Mouse (Mus musculus) layer of hippocampus, postnatal 25 days (tissue): Measurements from ENCODE around the gene Pex7. TPM values are rescaled to one million over a fixed set of nuclear protein-coding genes. Genes with fewer than 3 reads are reported as not detected.
"Not testable (repeated sequence)": the region's sequence is repeated elsewhere in the genome, so short reads cannot be mapped to it uniquely, and the experiment has no call there.

ENCODE experiments used
- DNase-seq, 2 experiments: peaks; one replicate each; pipeline ENCODE4 v3.0.0; 2022; ENCODE audit warnings: mixed read lengths in 2 of 2, low spot score in 1 of 2; ENCODE audit errors: extremely low spot score in 1 of 2
- total RNA-seq, 2 experiments: library from RNA; stranded (reverse); gene quantifications; 2 replicates each; pipeline ENCODE4 v1.2.3; 2021

Pex7 gene
- total RNA-seq, 2 experiments from 2014 or later: 21.9 to 23.2 TPM

DNA sequence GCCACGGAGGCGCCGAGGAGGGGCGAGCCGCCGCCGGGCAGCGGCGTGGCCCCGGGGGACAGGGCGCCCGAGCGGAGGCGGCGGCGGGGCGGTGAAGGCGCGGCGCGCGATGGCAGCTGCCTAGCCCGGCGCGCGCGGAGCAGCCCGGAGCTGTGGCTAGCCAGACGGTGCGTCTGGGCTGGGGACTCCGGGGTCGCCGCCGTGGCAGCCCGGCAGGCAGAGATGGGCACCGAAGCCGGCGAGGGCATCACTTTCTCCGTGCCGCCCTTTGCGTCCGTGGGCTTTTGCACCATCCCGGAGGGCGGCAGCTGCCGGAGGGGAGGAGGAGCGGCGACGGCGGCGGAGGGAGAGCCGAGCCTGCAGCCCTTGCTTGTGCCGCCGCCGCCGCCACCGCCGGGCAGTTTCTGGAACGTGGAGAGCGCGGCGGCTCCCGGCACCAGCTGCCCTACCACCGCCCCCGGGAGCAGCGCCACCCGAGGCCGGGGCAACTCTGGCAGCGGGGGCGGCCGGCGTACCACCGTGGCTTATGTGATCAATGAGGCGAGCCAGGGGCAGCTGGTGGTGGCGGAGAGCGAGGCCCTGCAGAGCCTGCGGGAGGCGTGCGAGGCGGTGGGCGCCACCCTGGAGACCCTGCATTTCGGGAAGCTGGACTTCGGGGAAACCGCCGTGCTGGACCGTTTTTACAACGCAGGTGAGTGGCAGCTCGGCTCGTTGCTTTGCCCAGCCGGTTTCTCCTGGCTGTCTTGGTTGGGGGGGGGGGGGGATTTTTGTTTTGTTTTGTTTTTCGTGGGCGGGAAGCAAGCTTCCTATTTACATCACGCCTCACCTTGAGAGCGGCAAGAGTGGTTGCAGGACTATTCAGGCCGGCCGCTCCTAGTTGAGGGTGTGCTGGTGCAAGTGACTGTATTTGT is 27.1 kb upstream of the Pex7 start, which contains the start of gene Map3k5:
Gene Map3k5, plus strand, starts transcription at position 89 of the 911 bp plus-strand sequence.
- peak; percentile 21 to 44 for DNase-seq

DNA sequence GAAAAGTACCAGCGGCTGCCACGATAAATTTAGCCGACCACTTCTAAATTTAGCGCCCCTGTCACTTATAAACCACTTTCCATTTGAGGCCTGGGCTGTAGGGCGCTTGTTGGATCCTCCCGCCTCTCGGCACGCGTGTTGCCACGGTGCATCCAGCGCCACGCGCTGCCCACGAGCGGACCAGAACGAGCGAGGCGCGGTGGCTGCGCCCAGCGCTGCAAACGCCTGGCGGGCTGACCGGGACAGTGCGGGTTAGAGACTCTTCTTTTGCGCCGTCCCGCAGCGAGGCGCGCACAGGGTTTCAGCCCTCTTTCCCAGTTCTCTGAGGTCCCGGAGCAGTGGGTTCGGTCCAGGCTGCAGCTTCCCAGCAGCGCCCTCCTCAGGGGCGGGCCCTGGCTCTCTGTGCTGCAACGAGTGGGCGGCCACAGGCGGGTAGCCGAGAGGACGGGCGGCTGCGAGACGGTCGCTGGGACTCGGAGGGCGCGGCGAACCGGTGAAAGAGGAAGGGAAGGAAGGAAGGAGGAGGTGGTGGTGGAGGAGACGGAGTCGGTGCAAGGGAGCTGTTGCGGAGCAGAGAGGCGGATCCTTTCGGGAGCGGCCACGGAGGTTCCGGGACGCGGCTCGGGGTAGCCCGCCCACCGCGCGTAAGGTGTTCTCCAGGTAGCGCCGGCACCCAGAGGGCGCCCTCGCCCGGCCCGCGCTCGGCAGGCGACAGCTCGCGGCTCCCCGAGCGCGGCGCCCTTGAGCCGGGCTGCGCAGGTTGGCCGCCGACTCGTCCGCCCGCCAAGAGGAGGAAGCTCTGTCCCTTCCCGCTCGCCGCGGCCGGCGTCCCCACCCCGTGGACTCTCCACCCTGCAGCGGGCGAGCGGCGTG is 26.3 kb upstream of the Pex7 start:
- peak; percentile 55 to 66 for DNase-seq

DNA sequence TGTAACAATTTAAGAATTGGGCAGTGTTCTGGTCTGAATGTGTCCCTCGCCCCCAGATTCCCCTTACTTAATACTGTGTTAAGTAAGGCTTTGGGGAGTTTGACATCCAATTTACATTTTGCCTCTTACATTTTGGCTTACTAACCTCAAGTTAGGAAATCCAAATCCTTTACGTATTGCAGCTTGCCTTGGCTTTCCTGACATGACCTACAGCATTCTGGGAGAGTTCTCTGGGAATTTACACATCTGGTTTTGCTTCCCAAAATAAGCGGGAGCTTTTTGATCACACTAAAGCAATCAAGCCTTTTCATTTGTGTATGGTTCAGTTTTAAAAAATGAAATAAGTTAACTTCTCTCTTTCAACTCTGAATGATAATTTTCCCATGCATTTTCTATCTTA is 25.5 kb upstream of the Pex7 start:
- DNase-seq: no peak

DNA sequence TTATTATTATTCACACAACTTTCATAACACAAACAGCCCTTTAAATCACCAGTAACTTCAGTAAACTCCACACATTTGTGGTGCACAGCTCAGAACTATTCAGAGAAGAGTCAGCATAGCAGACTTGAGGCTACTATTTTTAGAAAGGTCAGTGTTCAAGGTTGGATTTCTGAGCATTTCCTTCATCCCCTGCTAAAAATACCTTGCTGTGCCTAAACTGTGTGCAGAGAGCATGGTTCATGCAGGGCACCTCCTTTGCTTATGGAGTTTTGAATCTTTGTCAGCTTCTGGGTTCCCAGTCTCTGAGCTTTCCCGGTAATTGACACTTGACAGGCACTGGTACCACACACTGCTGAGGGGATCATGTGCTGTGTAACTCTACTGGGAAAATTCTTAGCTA is 20.7 kb upstream of the Pex7 start:
- no peak for DNase-seq

DNA sequence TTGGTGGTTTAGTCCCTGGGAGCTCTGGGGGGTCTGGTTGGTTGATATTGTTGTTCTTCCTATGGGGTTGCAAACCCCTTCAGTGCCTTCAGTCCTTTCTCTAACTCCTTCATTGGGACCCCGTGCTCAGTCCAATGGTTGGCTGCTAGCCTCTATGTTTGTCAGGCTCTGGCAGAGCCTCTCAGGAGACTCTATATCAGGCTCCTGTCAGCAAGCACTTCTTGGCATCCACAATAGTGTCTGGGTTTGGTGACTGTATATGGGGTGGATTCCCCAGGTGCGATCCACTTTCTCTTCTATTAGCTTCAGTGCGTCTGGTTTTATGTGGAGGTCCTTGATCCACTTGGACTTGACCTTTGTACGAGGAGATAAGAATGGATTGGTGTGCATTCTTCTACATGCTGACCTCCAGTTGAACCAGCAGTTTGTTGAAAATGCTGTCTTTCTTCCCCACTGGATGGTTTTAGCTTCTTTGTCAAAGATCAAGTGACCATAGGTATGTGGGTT is 19.0 kb upstream of the Pex7 start:
- DNase-seq: not testable (repeated sequence)

DNA sequence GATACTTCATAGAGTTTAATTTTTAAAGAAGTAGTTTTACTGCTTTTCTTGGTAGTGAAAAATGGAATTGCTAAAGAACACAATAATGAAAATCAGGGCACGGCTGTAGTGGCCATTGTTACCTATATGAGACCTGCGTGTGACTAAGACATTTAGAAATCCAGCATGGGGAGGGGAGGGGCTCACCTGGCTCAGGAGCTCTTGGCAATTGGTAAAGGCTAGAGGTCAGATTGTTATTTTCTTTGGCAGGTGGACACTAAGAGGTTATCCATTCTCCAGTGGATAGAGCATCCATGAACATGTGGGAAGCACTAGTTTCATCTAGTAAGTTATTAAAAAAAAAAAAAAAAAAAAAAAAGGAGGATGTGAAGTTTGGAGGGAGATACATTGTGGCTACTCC is 16.8 kb upstream of the Pex7 start:
- no peak for DNase-seq

DNA sequence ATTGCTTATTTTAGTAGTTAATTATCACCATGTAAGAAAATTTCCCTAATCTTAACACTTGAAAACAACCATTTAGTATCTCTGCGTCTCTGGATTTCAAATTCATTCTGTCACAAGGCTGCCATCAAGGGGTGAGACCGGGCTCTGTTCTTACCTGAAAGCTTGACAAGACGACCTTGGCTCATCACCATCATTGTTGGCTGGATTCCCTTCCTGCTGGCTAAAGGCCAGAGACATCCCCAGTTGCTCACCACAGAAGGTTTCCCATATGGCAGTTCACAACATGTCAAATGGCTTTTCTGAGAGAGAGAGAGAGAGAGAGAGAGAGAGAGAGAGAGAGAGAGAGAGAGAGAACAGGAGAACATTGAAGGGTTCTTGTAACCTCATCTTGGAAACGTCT is 14.9 kb upstream of the Pex7 start:
- DNase-seq: no peak

DNA sequence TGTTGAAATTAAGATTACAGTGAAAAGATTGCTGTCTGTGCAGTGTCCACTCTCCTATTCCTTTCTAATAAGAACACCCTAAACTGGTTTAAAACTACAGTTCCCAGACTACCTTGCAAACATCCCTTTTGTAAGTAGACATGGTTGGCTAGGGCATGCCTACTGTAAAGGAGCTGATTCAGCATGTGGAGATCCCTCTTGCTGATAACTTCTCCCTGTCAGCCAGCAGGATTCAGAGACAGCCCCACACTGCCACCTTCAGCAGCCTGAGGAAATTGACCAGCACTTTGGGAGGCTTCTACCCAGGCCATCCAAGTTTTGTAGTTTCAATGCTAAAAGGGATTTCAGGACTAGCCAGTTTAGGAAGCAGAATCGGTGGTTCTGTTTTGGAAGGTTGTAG is 7.8 kb upstream of the Pex7 start:
- peak in 1 of 2 experiments; percentile 46 for DNase-seq

DNA sequence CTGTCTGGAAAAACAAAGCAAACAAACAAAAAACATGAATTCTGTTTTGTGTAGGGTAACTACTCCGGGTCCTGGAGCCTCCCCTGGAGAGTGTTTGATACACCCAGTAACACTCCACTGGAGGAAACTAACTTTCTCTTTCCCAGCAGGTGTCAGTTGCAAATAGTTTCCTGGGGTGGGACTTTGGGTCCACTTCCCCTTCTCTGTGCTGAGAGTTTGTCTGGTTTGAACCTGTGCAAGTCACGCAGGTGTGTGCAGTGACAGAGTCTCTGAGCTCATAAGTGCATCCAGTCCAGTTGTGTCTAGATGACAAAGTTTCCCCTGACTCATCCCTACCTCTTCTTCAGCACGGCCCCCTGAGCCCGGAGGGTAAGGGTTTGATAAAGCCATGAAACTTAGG is 6.3 kb upstream of the Pex7 start:
- DNase-seq: no peak

DNA sequence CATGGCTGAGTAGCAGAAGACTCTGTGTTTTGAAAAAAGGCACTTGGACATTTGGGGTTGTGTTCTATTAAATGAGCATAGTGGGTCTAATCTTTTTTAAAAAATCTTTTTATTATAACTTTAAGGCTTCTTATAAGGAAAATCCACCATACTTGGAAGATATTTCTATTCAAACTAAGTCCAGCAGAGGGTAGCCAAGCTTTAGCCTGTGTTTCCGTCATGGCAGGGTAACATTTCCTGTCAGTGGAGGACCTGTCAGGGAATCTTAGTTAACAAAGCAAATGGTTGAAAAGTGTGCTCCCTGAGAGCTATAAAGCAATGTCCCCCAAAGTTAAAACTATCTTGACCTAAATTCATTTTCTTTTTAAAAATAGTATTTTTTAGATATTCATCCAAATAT is 4.1 kb upstream of the Pex7 start:
- no peak for DNase-seq

DNA sequence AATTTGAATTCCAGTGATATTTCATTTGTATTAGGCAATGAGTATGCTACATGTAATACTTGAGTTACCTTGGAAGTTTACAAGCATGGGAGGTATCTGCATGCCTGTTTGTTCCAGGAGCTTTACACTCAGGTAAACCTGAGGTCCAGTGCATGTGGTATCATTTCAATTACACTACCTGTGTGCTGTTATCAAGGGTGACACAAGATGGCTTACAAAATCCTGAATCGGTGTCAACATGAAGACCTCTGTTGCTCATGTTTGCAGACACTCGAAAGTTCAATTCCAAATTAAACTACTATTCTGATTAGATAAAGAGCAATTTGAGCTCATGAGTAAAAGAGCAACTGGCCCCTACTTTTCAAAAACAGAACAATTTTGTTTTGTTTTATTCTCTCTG is 3.0 kb upstream of the Pex7 start:
- no peak for DNase-seq

DNA sequence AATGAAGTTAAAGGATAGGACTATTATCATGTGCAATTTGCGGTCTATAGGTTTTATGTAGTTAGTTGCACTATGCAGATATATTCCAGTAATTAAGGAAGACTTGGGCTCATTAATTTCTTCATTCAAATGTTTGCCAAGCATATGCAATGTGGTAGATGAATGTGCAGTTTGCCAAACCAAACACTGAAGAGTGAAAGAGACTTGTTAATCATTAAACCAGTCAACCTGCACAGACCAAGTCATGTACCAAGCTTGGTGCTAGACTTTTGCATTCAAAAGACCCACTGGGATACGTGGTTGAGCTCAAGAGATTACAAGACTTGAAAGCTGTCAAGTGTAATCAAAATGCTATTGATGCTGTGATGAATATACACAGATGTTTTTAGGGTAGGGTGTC is 587 bp upstream of the Pex7 start:
- no peak for DNase-seq

DNA sequence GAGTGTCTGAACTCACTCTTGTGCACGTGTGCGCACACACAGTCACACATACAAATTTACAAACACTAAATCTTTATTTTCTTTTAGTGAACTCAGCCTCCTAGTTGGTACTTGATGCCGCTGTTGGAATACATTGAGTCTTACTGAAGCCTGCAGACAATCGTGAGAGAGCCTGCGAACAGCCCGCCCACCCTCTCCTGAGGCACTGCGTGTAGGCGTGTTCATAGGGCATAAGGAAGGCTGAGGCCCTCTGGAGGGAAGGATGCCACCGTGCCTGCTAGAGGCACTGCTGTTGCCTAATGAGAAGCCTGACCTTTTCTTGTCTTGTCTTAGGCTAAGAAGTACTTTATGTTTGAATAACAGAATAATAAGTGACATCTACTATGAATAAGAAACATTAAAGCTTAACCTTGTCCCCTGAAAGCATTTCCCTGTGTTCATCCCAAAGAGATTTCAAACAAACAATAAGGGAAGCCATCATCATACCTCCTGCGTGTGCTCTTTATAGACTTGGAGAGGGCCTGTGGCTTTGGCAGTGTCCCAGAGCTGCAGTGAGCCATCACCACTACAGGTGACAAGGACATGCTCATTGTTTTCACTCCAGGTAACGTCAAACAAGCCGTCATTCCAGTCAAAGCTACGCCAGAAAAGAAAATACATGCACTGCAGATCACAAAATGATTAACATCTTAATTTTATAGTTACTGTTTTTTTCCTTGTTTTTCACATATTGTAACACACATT is 3.2 kb downstream of the Pex7 start:
- DNase-seq: no peak

DNA sequence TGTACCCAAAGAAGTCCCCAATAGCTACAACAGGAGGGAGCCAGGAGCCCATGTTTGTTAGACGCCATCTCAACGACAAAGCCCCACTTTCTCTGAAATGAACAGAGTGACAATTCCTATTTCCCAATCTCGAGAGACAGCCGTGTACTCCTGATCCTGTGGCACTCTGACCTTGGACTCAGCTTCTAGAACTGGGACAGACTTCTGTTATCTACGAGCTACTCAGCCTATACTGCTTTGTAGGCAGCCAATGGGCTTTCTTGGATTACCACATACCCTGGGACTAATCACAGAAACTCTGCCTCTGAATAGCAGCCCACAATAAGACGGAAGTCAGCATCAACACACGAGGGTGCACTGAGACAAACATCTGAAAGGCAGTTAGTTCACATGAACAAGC is 5.5 kb downstream of the Pex7 start:
- DNase-seq: no peak

DNA sequence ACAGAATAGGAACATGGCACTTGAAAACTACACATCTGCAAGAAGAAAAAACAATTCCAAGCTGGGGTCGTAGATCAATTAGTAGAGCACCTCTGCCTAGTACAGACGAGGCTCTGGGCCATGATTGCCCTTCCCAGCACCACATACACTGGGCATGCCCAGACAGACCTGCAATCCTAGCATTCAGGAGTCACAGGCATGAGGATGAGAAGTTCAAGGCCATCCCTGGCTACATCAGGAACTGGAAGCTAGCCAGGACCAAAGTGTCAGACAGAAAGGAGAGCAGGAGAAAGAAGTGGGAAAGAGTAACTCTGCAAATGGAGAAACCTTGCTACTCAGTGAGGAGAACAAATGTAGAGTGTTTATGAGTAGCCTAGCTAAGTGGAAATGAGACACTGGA is 7.3 kb downstream of the Pex7 start:
- DNase-seq: no peak

DNA sequence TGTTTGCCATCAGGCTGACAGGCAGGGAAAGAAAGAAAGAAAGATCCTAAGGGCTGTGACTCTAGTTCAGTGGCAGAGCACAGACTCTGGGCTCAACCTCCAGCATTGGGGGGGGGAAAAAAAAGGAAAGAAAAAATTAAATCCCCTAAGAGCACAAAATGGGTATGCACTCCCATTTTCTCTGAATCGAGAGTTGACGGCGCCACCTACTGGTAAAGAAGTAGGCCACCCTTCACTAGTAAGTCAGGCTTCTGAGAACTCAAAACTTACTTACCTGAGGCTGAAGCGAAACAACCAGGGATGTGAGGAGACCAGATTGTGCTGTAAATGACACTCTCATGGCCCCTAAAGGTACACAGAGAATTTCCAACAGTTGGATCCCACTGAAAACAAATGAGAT is 13.5 kb downstream of the Pex7 start:
- peak in 1 of 2 experiments; percentile 54 for DNase-seq

DNA sequence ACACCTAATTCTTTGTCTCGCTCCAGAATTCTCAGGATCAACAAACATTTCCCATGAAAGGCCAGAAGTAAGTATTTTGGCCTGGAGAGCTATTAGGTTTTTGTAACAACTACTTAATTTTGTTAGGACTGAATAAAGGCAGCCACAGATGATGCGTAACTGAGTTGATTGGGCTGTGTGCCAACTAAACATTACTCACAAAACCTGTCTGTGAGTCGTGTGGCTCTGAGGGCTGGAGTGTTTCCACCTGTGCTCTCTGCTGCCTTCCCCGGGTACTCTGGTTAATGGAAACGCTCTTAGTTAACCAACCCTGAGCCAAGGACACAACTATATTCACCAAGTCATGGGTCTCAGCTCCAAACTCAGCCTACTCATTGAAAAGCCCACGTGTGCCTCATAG is 14.3 kb downstream of the Pex7 start:
- no peak for DNase-seq

DNA sequence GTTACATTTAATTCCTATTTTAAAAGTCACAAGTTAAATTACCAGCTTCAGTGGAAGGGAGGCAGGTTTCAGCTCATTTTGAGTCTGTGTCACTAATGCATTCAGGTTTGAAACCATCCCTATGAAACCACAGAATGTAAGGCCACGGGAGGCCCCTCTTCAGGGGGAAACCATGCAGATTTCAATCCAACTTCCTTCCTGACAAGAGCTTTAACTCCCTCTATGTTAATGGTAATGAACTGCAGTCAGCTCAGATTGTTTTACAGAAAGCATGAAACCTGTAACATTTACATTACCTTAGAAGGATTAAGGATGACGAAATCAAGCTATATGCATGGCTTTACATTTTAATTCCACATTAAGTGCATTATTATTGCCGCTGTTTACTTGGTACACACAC is 15.8 kb downstream of the Pex7 start:
- no peak for DNase-seq

DNA sequence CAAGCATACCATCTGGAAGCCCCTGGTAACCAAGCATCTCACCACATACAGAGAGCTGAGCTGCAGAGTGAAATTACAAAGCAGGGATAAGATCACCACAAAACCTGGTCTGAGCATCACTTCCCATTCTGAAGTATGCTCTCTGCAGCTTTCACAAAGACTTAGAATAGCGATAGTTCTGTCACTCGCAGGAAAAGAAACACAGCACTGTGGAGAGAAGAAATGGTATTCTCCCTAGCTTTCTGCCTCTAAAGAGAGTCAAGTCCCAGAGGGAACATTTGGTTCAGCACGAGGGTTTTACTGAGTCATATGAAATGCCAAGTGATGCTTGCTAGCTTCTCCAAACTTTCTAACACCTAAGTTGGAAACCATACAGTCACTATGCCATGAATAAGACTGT is 17.6 kb downstream of the Pex7 start:
- no peak for DNase-seq

DNA sequence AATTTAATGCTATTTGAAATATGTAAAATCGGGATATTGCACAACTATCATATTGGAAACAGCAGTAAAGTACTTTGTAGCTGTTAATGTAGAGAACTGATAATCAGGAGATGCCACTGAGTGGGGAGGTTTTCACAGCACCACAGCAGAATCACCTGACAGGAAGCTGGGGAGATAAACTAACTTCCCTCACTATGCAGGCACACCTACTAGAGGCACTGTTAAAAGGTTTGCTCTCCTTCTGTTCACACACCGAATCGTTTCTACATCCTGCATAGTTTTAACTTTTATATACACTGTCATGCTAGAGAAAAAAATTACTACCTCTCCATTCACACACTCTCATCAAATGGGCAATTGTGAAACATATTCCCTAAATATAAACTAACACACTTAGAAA is 21.2 kb downstream of the Pex7 start:
- DNase-seq: no peak

DNA sequence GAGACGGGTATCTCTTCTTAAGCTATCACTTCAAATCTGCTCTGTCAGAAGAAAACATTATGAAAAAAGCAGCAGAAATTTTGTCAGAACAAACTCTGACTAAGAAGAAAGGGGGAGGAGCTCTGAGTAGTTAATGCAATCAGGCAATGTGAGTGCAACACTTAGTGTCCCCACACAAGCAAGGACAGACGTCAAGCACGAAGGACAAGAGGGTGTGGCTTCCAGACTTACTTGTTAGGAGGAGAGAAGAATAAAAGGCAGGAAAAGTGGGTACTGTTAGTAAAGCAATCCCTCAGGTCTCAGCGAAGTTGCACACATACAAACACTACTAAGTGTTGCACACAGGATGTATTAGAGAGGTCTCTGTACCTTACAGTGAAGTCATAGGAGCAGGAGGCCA is 23.1 kb downstream of the Pex7 start:
- DNase-seq: no peak
